Mouse (Mus musculus) E14TG2a.4 (cell line): ENCODE results near the gene Slc10a7.

Experiments
- CTCF ChIP-seq: conservative IDR thresholded peaks from 2 replicates; pipeline ENCODE4 v1.5.1; 2014; ENCODE audit warnings: low read length
- POU5F1 ChIP-seq: IDR thresholded peaks from 2 replicates; pipeline ENCODE4 v1.6.1; 2014; ENCODE audit warnings: low read length, borderline replicate concordance

DNA sequence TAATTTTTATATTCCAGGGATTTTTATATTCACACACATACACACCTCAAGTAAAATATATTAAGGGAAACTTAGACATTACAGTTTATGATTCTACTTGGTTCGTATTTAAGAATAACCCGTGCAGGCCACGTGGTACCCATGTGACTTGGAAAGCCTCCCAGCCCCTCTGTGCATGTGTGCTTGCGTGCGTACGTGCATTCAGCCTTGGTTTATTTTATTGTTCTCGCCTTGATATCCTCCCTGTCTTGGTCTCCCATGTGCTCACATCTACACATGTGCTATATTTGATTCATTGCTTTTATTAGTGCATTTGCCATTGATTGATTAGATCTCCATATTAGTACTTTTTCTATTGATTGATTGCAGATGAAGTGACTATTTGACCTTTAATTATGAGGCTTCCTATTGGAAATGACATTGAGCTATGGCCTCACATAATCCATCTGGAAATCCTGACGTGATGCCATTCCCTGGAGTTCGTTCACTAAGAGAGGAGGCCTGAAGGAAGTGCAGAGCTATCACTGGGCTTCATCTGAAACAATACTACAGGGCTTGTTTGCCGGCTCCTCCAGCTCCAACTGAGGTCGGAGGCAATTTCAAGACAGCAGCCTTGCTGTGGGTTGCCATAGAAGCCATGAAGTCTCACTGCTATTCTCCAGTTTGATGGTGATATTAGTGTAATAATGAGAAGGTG is 200.9 kb downstream of the Slc10a7 start:
- TF ChIP-seq POU5F1, result no peak
- TF ChIP-seq CTCF, result no peak
